Mouse (Mus musculus): Measurements from ENCODE around the gene Zfp729a.
"Not testable (repeated sequence)": the region's sequence is repeated elsewhere in the genome, so short reads cannot be mapped to it uniquely, and the experiment has no call there.

The Zfp729a gene

DNA sequence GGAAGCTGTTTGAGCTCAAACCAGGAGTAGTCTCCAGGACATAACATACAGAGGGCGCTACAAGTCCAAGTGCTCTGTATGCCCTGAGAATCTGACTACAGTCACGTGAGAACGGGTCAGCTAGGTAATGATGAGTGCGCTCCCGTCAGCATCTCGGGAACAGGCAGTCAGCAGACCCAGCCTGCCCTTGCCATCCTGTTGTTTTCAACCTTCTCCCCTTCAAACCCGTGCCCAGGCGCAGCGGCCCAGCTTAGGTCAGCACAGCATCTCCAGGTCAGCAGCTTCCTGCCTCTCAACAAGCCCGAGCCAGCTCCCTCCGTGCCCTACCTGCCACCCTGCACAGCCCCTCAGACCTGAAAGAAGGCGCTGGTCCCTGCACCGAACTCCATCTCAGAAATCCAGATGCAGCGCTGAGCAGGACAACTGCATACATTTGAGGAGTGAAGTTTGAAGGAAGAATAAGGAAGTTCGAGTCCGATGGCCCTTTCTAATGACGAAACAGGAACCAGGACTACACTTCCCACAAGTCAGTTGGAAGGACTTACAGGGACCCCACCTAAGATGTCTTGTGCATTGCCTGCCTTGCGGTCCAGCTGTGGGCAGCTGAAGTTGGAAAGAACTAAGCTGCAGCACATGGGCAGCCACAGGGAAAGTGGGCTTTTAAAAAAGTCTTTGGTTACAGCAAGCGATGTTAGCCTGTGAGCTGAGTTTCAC lies at the start of gene Zfp729a, which contains the start of gene Gm49345:
TSS of gene Zfp729a (minus strand) at position 498 of the 714 bp plus-strand sequence.
TSS of gene Gm49345 (minus strand) at position 476 of the 714 bp plus-strand sequence.
- peak; percentile 82 for DNase-seq (ENCODE audit: low spot score)

- DNase-seq (ENCODE audit: low spot score), result no peak
Measured at GRCm38 (mm10) chr13:67686971-67687370, 49.4 kb upstream of the Zfp729a start, which contains the start of gene Zfp738. TSS of gene Zfp738 (minus strand) at chr13:67687071.

- DNase-seq (ENCODE audit: low spot score), result not testable (repeated sequence)
Measured at GRCm38 (mm10) chr13:67683841-67684240, 46.2 kb upstream of the Zfp729a start.

DNA sequence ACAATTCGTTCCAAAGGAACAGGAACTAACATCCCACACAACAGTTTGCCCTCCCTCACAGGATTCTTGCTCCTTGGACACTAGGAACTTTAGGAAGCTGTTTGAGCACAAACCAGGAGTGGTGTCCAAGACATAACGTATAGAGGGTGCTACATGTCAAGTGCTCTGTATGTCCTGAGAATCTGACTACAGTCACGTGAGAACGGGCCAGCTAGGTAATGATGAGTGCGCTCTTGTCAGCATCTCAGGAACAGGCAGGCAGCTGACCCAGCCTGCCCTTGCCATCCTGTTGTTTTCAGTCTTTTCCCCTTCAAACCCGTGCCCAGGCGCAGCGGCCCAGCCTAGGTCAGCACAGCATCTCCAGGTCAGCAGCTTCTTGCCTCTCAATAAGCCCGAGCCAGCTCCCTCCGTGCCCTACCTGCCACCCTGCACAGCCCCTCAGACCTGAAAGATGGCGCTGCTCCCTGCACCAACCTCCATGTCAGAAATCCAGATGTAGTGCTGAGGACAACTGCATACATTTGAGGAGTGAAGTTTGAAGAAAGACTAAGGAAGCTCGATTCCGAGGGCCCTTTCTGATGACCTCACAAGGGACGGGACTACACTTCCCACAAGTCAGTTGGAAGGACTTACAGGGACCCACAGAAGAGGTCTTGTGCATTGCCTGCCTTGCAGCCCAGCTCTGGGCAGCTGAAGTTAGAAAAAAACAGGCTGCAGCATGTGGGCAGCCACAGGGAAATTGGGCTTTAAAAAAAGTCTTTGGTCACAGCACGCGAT lies 45.6 kb upstream of the Zfp729a start:
- peak; percentile 81 for DNase-seq (ENCODE audit: low spot score)

DNA sequence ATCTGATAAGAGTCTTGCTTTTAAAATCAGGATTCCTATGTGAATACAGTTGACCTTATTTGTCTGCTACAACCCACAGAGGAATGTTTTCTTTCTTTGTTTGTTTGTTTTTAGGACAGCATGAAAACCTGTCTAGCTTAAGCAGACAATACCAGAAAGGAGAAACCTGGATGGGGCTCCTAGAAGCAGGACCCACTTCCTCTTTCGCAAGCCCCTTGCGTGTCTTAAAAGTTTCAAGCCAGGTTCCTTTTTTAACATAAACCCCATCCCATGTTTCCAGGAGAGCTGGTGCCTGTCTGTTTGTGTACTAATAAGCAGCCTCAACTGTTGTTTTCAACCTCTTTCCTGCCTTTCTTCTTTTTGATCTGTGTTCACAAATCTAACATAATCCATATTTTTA lies 37.3 kb upstream of the Zfp729a start:
- no peak for DNase-seq (ENCODE audit: low spot score)

GRCm38 (mm10) chr13:67652496-67652895 lies 14.9 kb upstream of the Zfp729a start:
- no peak for DNase-seq (ENCODE audit: low spot score)

DNA sequence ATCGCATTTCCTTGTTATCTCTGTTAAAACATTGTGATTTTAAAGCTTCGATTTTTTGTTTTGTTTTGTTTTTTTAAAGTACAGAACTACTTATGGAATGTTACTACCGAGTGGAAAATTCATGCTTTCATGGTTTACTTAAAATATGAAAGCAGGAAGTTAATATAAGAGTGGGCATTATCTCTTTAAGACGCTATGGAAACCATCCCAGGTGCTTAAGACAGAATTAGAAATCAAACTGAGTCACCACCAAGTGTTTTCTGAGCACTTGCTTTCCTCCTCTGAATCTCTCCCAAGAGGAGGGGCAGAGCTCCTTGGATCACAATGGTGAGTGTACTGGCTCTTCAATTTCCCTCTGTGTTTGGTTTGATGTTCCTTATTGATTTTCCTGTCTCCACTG lies 27.5 kb downstream of the Zfp729a start:
- DNase-seq (ENCODE audit: low spot score), result no peak

- DNase-seq (ENCODE audit: low spot score), result peak; percentile 75
Measured at GRCm38 (mm10) chr13:67609066-67609876, 28.3 kb downstream of the Zfp729a start, which contains the start of gene Zfp729b. TSS of gene Zfp729b (minus strand) at chr13:67609707.

GRCm38 (mm10) chr13:67572591-67573189 lies 64.9 kb downstream of the Zfp729a start:
- no peak for DNase-seq (ENCODE audit: low spot score)

All from ovary, adult 18-20 months (tissue).